Comparison of ENCODE assay signal across 12 mouse cellular contexts in the genomic region with DNA sequence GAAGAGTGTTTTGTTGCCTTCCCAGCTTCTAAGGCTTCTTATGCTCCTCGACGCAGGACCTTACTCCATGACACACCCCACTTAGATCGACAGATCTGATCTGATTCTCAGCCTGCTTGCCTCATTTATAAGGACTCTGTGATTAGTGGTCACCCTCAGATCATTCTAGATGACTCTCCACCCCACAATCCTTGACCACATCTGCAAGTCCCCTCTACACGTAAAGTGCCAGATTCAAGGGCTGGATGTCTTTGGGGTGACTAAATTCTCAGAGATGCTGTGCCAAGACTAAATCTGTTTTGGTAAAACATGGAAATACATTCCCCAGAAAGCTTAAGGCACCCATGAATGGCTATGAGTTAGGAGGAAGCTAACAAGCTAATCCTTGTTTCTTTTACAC. TPM values are rescaled to one million over a fixed set of nuclear protein-coding genes. Genes with fewer than 3 reads are reported as not detected.
DNase-seq lines count a peak whose midpoint lies in the region; ATAC-seq and TF ChIP-seq lines count a peak whose summit lies in the region.
"Had no signal": no experiment of that assay in that cellular context is flagged by ENCODE, and none has a peak within 500 bp of the region (broad histone marks: within the 10 kb centered on the region; RNA-seq: fewer than 3 reads in every experiment).

No protein-coding gene starts in this region.

- intact Hi-C loops in heart, postnatal 25 days (cut with DNase I): loop anchor here (2.0 to 10.0 kb wide), 4 partner anchors 37 to 150 kb away; a partner anchor contains a TSS
- intact Hi-C loops in left cerebral cortex, postnatal 25 days (cut with DNase I): loop anchor here (5.0 kb wide), 1 partner anchor 42 kb away; no protein-coding TSS in a partner anchor

- H3K27me3 ChIP-seq in heart, embryonic 14.5 days (ENCODE audit: control insufficient read depth, insufficient read depth, low read length): no peaks in the 10 kb centered on the region
- H3K27me3 ChIP-seq in stomach, embryonic 16.5 days (ENCODE audit: control insufficient read depth, insufficient read depth, low read length): no peaks in the 10 kb centered on the region
- H3K27me3 ChIP-seq in stomach, postnatal 0 days (ENCODE audit: control insufficient read depth, insufficient read depth, low read length): no peaks in the 10 kb centered on the region
- H3K27me3 ChIP-seq in heart, postnatal 0 days (ENCODE audit: control insufficient read depth, insufficient read depth, low read length): no peaks in the 10 kb centered on the region
- H3K27me3 ChIP-seq: liver, embryonic 13.5 days; stomach, embryonic 15.5 days had no signal

- peak overlapping the region; percentile 58 for H3K4me2 ChIP-seq in heart, embryonic 14.5 days (ENCODE audit: low read length)
- H3K4me2 ChIP-seq in stomach, embryonic 16.5 days (ENCODE audit: low read depth, low read length): no peak overlapping the region
- H3K4me2 ChIP-seq in stomach, postnatal 0 days (replicated peaks; ENCODE audit: low read depth): no peak overlapping the region
- peak overlapping the region; percentile 68 for H3K4me2 ChIP-seq in heart, postnatal 0 days (ENCODE audit: low read depth, low read length)

- peaks cover 8% of the 10 kb centered on the region for H3K36me3 ChIP-seq in heart, embryonic 14.5 days (ENCODE audit: control insufficient read depth, insufficient read depth, low read length)
- no peaks in the 10 kb centered on the region for H3K36me3 ChIP-seq in stomach, embryonic 16.5 days (ENCODE audit: control insufficient read depth, insufficient read depth, low read length)
- H3K36me3 ChIP-seq in stomach, postnatal 0 days (ENCODE audit: control insufficient read depth, insufficient read depth, low read length): no peaks in the 10 kb centered on the region
- H3K36me3 ChIP-seq in heart, postnatal 0 days (replicated peaks; ENCODE audit: control insufficient read depth, insufficient read depth, low read length): peaks cover 3% of the 10 kb centered on the region; the same call in 1 of the 2 replicates
- H3K36me3 ChIP-seq: liver, embryonic 13.5 days; stomach, embryonic 15.5 days had no signal

- peak overlapping the region; percentile 87 for H3K9ac ChIP-seq in heart, embryonic 14.5 days (ENCODE audit: low read length)
- no peak overlapping the region for H3K9ac ChIP-seq in stomach, embryonic 16.5 days (ENCODE audit: low read length)
- no peak overlapping the region for H3K9ac ChIP-seq in stomach, postnatal 0 days (ENCODE audit: low read length)
- H3K9ac ChIP-seq in heart, postnatal 0 days (replicated peaks; ENCODE audit: low read depth, low read length): peak overlapping the region; percentile 86
- H3K9ac ChIP-seq: liver, embryonic 13.5 days; stomach, embryonic 15.5 days had no signal

- TF ChIP-seq CTCF in stomach, postnatal 0 days (IDR thresholded peaks at IDR 0.05; ENCODE audit: low read depth): no peak
- TF ChIP-seq CTCF in heart, postnatal 0 days (IDR thresholded peaks at IDR 0.05; ENCODE audit: low read depth): no peak

- whole genome bisulfite sequencing in heart, embryonic 14.5 days: 76% methylated on average over 4 of the region's 4 CpGs
- 81% methylated on average over 4 of the region's 4 CpGs for WGBS in stomach, embryonic 16.5 days
- WGBS in stomach, postnatal 0 days: 71% methylated on average over 4 of the region's 4 CpGs
- 69% methylated on average over 4 of the region's 4 CpGs for WGBS in heart, postnatal 0 days

- H3K4me1 ChIP-seq in heart, embryonic 14.5 days (ENCODE audit: control insufficient read depth in 2 of 2, insufficient read depth in 2 of 2, low read length in 2 of 2): peaks cover 17 to 41% of the 10 kb centered on the region in 2 experiments
- 0 out of 2 replicates have a peak, but pooled peaks cover 5% of the 10 kb centered on the region for H3K4me1 ChIP-seq in stomach, embryonic 16.5 days (ENCODE audit: control insufficient read depth, insufficient read depth, low read length)
- H3K4me1 ChIP-seq in stomach, postnatal 0 days (replicated peaks; ENCODE audit: control insufficient read depth, insufficient read depth): no peaks in the 10 kb centered on the region
- H3K4me1 ChIP-seq in heart, postnatal 0 days (ENCODE audit: control insufficient read depth, insufficient read depth): peaks cover 47% of the 10 kb centered on the region
- H3K4me1 ChIP-seq: stomach, embryonic 15.5 days had no signal

- peak overlapping the region; percentile 94 to 99 for H3K27ac ChIP-seq in heart, embryonic 14.5 days (replicated peaks in 1 of 2; ENCODE audit: control insufficient read depth in 1 of 2, insufficient read depth in 1 of 2, low read depth in 2 of 2, low read length in 2 of 2)
- peak overlapping the region; percentile 38; the same call in 1 of the 2 replicates for H3K27ac ChIP-seq in stomach, embryonic 16.5 days (ENCODE audit: low read length)
- no peak overlapping the region for H3K27ac ChIP-seq in stomach, postnatal 0 days (replicated peaks)
- peak overlapping the region; percentile 100 for H3K27ac ChIP-seq in heart, postnatal 0 days (ENCODE audit: low read depth)
- H3K27ac ChIP-seq: liver, embryonic 13.5 days; stomach, embryonic 15.5 days had no signal

- no peak overlapping the region for H3K4me3 ChIP-seq in heart, embryonic 14.5 days (ENCODE audit: control insufficient read depth in 1 of 2, insufficient read depth in 1 of 2, low read depth in 1 of 2, low read length in 2 of 2)
- no peak overlapping the region for H3K4me3 ChIP-seq in stomach, embryonic 16.5 days (replicated peaks; ENCODE audit: low read length)
- H3K4me3 ChIP-seq in stomach, postnatal 0 days (ENCODE audit: low read depth, low read length): no peak overlapping the region
- no peak overlapping the region for H3K4me3 ChIP-seq in heart, postnatal 0 days (ENCODE audit: low read depth, low read length)
- H3K4me3 ChIP-seq: liver, embryonic 13.5 days had no signal

- DNase-seq in heart, postnatal 25 days (ENCODE audit: low spot score): no peak
- DNase-seq in stomach, postnatal 0 days (ENCODE audit: low spot score): no peak
- no peak for DNase-seq in heart, postnatal 0 days (ENCODE audit: low spot score)
- DNase-seq in urinary bladder, postnatal 4 days (ENCODE audit: low spot score in 2 of 2): no peak
- no peak for DNase-seq in frontal cortex, postnatal 14 days (ENCODE audit: low spot score in 2 of 2)
- no peak for DNase-seq in left cerebral cortex, postnatal 25 days (ENCODE audit: low spot score in 2 of 2)
- DNase-seq: adrenal gland, postnatal 36 days; cerebellum, adult 8-10 months; liver, embryonic 13.5 days had no signal

- ATAC-seq in heart, embryonic 14.5 days (ENCODE audit: insufficient number of reproducible peaks, insufficient read depth, low FRiP score, low read depth): no peak
- no peak for ATAC-seq in stomach, embryonic 16.5 days (ENCODE audit: insufficient read depth, low FRiP score)
- ATAC-seq in stomach, postnatal 0 days (ENCODE audit: low FRiP score, low TSS enrichment): no peak
- no peak for ATAC-seq in heart, postnatal 0 days (ENCODE audit: insufficient read depth, low read depth)

- TF ChIP-seq EP300 in stomach, postnatal 0 days (optimal IDR thresholded peaks at IDR 0.05): no peak
- no peak for TF ChIP-seq EP300 in heart, postnatal 0 days (IDR thresholded peaks at IDR 0.05; ENCODE audit: low read depth)

- H3K9me3 ChIP-seq in heart, embryonic 14.5 days (ENCODE audit: control insufficient read depth, low read length): no peaks in the 10 kb centered on the region
- no peaks in the 10 kb centered on the region for H3K9me3 ChIP-seq in stomach, embryonic 16.5 days (replicated peaks; ENCODE audit: control insufficient read depth, low read length)
- H3K9me3 ChIP-seq in stomach, postnatal 0 days (ENCODE audit: control insufficient read depth, low read length): no peaks in the 10 kb centered on the region
- no peaks in the 10 kb centered on the region for H3K9me3 ChIP-seq in heart, postnatal 0 days (replicated peaks; ENCODE audit: control insufficient read depth, low read length)
- H3K9me3 ChIP-seq: liver, embryonic 13.5 days; stomach, embryonic 15.5 days had no signal

RNA-seq across cellular contexts. Expression of a gene that starts 0.8 kb away (rescaled TPM):
- polyA plus RNA-seq in heart, embryonic 14.5 days (2014; fragmentation: Nextera tagmentation; extraction: Ambion mirVana): 45.2 and 46.8 TPM in 2 replicates
- 100 to 1,000 TPM; 263 to 278 TPM for total RNA-seq in heart, postnatal 25 days (2021)
- 0.51 and 2.5 TPM in 2 replicates for polyA plus RNA-seq in stomach, embryonic 16.5 days (2015; fragmentation: Nextera tagmentation; extraction: Ambion mirVana)
- 0.16 and 0.35 TPM in 2 replicates for polyA plus RNA-seq in stomach, postnatal 0 days (2015; fragmentation: Nextera tagmentation; extraction: Ambion mirVana)
- total RNA-seq in heart, postnatal 0 days (2014; rRNA removed; ENCODE audit: low replicate concordance): 59.9 and 68.3 TPM in 2 replicates
- 56.3 and 61.1 TPM in 2 replicates for polyA plus RNA-seq in heart, postnatal 0 days (2015; fragmentation: Nextera tagmentation; extraction: Ambion mirVana)
- under 1 TPM; 0.34 to 0.39 TPM for total RNA-seq in left cerebral cortex, postnatal 25 days (2021)

Comparison
In these comparisons a context has a peak if more than half of its experiments do, and no peak if none do; other contexts are left out.
1. H3K4me2 ChIP-seq: peak in heart, embryonic 14.5 days (single experiment) and heart, postnatal 0 days (single experiment); none in stomach, embryonic 16.5 days (single experiment) and stomach, postnatal 0 days (single experiment).
2. H3K9ac ChIP-seq: peak in heart, embryonic 14.5 days (single experiment) and heart, postnatal 0 days (single experiment); none in stomach, embryonic 16.5 days (single experiment) and stomach, postnatal 0 days (single experiment).
3. RNA of a gene that starts 0.8 kb away (polyA plus RNA-seq): 56.3 to 61.1 TPM in heart, postnatal 0 days and 45.2 to 46.8 TPM in heart, embryonic 14.5 days; 0.51 to 2.5 TPM in stomach, embryonic 16.5 days and 0.16 to 0.35 TPM in stomach, postnatal 0 days; every median in the first group is over 10 times any median in the second.